Mouse (Mus musculus) G1E (cell line): ENCODE measurements around the gene Slc39a13. TPM values are rescaled to one million over a fixed set of nuclear protein-coding genes. Genes with fewer than 3 reads are reported as not detected.
"Not testable (repeated sequence)": the region's sequence is repeated elsewhere in the genome, so short reads cannot be mapped to it uniquely, and the experiment has no call there.

Experiments
- ATAC-seq: 2 replicates; pipeline ENCODE4 v1.8.0; 2016; ENCODE audit warnings: mild to moderate bottlenecking; ENCODE audit not compliant: insufficient number of reproducible peaks, poor library complexity, low FRiP score, severe bottlenecking; ENCODE audit errors: extremely low read depth
- DNase-seq: peaks from one replicate; pipeline ENCODE4 v3.0.0; 2012; ENCODE audit warnings: low spot score
- H3K27me3 ChIP-seq: 2 replicates; pipeline ENCODE4 v1.6.1; 2012; ENCODE audit warnings: mild to moderate bottlenecking, low read length, inconsistent platforms; ENCODE audit not compliant: insufficient read depth
- H3K36me3 ChIP-seq: replicated peaks from 2 replicates; pipeline ENCODE3; 2012; ENCODE audit warnings: mild to moderate bottlenecking, inconsistent platforms
- H3K4me1 ChIP-seq: 2 replicates; pipeline ENCODE4 v1.6.1; 2012; ENCODE audit warnings: low read depth, low read length, inconsistent platforms, mixed read lengths; ENCODE audit not compliant: insufficient read depth
- H3K4me3 ChIP-seq: 2 replicates; pipeline ENCODE4 v1.5.1; 2012; ENCODE audit warnings: low read depth, mild to moderate bottlenecking, inconsistent platforms, low read length, moderate library complexity, mixed read lengths
- H3K9me3 ChIP-seq: replicated peaks from 2 replicates; pipeline ENCODE4 v1.6.1; 2012; ENCODE audit warnings: inconsistent platforms
- CTCF ChIP-seq: IDR thresholded peaks from 2 replicates; pipeline ENCODE4 v1.5.1; 2012; ENCODE audit warnings: low read depth, low read length, inconsistent platforms, mixed read lengths
- GATA1 ChIP-seq: IDR thresholded peaks from 2 replicates; pipeline ENCODE4 v1.6.1; 2012; ENCODE audit warnings: borderline replicate concordance, low read length, inconsistent platforms, mixed read lengths
- GATA2 ChIP-seq: IDR thresholded peaks from 2 replicates; pipeline ENCODE4 v1.6.1; 2012; ENCODE audit warnings: low read depth, low read length, inconsistent platforms, borderline replicate concordance
- POLR2AphosphoS5 ChIP-seq: IDR thresholded peaks from 2 replicates; pipeline ENCODE4 v1.6.1; 2012; ENCODE audit warnings: low read depth, low read length, inconsistent platforms; ENCODE audit not compliant: insufficient replicate concordance
- TAL1 ChIP-seq: conservative IDR thresholded peaks from 2 replicates; pipeline ENCODE4 v1.6.1; 2012; ENCODE audit warnings: low read depth, low read length, inconsistent platforms, mixed read lengths
- polyA plus RNA-seq: library from polyadenylated mRNA; stranded (reverse); fragments of >175 nt; gene quantifications from 2 replicates; pipeline ENCODE4 v1.2.3, GENCODE M21; 2012
- total RNA-seq, 2 experiments: library from RNA; stranded (forward) in 1 of 2; stranded (reverse) in 1 of 2; fragments of 200-1000 nt in 1 of 2; fragments of >200 nt in 1 of 2; fragmentation: Nextera tagmentation in 1 of 2; gene quantifications; 2 replicates each; pipeline ENCODE4 v1.2.3; 2014 to 2017

Gene Slc39a13
- total and polyA plus RNA-seq, 3 experiments: 8.6 to 24.9 (median 13.6) TPM

DNA sequence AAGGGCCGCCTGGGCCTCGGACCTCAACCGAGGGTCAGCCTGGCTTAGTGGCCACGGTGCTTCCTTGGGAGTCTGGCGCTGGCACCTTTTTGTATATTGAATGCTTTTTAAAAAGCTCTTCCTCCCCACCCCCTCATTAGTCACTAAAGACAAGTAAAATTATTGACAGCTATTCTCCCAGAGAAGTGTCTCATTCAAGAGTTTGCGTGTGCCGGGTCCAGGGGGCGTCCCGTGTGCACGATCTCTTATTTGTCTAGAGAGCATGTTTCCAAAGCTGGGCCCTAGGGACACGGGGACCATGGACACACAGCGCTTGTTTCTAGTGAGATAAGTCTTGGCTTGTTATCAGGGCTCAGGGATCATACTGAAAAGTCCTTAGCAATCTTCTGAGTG, 45.4 kb upstream of the Slc39a13 start:
- DNase-seq (no peak), ATAC-seq (no peak)
- H3K4me1 ChIP-seq: peaks cover 47% of the 10 kb centered on the region
- peaks cover 71% of the 10 kb centered on the region for H3K36me3 ChIP-seq
- peaks cover 17% of the 10 kb centered on the region for H3K27me3 ChIP-seq
- no peaks in the 10 kb centered on the region for H3K9me3 ChIP-seq
- TF ChIP-seq POLR2AphosphoS5 (no peak), TAL1 (no peak)
- H3K4me3 ChIP-seq: no peak overlapping the region

GRCm38 (mm10) chr2:91114781-91115577, 44.8 kb upstream of the Slc39a13 start:
- Histone ChIP-seq H3K9me3 (no peaks in the 10 kb centered on the region), H3K4me3 (no peak overlapping the region), H3K27me3 (peaks cover 11% of the 10 kb centered on the region), H3K4me1 (peaks cover 49% of the 10 kb centered on the region), H3K36me3 (peaks cover 76% of the 10 kb centered on the region)
- DNase-seq (peak; percentile 68), ATAC-seq (peak; percentile 52)
- TF ChIP-seq CTCF (peak; percentile 84), GATA1 (no peak), TAL1 (no peak)

DNA sequence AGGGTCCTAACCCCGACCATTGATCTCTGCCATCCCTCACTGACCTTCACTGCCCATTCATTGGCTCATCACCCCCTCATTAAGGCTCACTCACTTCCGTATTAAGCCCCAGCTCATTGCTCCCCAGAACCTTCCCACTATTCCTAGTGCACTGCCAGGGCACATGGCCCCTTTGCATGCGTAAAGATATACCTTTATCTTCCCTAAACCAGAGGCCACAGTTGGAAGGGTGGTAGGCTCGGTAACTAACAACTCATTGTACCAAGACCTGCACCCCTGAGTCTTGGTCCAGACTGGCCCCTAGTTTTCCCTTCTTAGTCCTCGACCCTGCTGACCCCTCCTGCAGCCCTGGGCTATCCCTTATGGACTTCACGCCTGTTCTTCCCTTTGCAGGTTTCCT, 43.6 kb upstream of the Slc39a13 start:
- H3K9me3 ChIP-seq: no peaks in the 10 kb centered on the region
- TF ChIP-seq CTCF (no peak), GATA1 (no peak), POLR2AphosphoS5 (no peak), TAL1 (no peak), GATA2 (no peak)
- DNase-seq: no peak
- no peak overlapping the region for H3K4me3 ChIP-seq
- ATAC-seq: no peak
- peaks cover 48% of the 10 kb centered on the region for H3K4me1 ChIP-seq
- peaks cover 88% of the 10 kb centered on the region for H3K36me3 ChIP-seq
- no peaks in the 10 kb centered on the region for H3K27me3 ChIP-seq

DNA sequence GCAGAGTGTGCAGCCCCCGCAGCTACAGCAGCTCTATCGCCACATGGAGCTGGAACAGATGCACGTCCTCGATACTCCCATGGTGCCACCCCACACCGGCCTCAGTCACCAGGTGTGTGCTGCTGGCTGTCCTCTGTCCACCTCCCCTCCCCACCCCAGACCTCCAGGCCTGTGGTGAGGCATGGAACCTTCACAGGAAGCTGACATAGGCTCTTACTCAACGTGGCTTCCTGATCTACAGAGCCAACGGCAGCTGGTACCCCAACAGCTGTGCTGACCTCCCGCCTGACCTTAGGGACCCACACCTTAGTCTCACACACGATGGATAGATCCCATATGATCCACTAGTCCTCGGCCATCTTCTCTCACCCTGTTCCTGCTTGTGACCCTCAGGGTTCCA, 43.1 kb upstream of the Slc39a13 start:
- ATAC-seq (no peak), DNase-seq (no peak)
- no peaks in the 10 kb centered on the region for H3K9me3 ChIP-seq
- no peaks in the 10 kb centered on the region for H3K27me3 ChIP-seq
- no peak overlapping the region for H3K4me3 ChIP-seq
- H3K36me3 ChIP-seq: peaks cover 93% of the 10 kb centered on the region
- TF ChIP-seq CTCF (no peak), GATA2 (no peak), TAL1 (no peak), POLR2AphosphoS5 (no peak), GATA1 (no peak)
- H3K4me1 ChIP-seq: peaks cover 51% of the 10 kb centered on the region

- ATAC-seq (peak; percentile 58), DNase-seq (no peak)
- peaks cover 95% of the 10 kb centered on the region for H3K36me3 ChIP-seq
- H3K4me1 ChIP-seq: peaks cover 54% of the 10 kb centered on the region
- H3K27me3 ChIP-seq: no peaks in the 10 kb centered on the region
- no peak for TF ChIP-seq GATA2
- H3K4me3 ChIP-seq: no peak overlapping the region
- no peaks in the 10 kb centered on the region for H3K9me3 ChIP-seq
Observed at GRCm38 (mm10) chr2:91112491-91112890, 42.3 kb upstream of the Slc39a13 start.

DNA sequence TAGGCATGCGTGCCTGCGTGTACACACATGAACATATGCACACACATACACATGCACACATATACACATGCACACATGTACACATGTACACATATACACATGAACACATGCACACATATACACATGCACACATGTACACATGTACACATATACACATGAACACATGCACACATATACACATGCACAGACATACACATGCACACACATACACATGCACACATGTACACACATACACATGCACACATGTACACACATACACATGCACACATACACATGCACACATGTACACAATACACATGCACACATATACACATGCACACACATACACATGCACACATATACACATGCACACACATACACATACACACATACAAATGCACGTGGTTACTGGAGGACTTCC, 41.6 kb upstream of the Slc39a13 start:
- Histone ChIP-seq H3K4me1 (peaks cover 61% of the 10 kb centered on the region), H3K36me3 (peaks cover 96% of the 10 kb centered on the region)
- not testable (repeated sequence) for H3K9me3 ChIP-seq, H3K27me3 ChIP-seq, DNase-seq, H3K4me3 ChIP-seq, ATAC-seq

DNA sequence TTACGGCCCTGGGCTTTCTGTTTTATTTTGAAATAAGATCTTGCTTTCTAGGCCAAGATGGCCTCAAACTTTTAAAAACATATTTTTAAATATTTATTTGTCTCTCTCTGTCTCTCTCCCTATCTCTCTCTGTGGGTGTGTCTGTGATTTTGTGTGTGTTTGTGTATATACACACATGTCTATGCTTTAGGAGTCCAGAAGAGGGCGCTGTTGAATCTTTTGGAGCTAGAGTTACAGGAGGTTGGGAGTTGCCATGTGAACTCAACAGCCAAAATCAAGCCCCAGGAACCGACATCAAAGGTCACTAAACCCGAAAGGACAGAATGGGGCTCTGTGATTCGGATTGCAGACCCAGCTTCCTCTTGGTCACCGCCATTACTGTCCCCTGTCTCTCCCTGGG, 40.2 kb upstream of the Slc39a13 start:
- no peaks in the 10 kb centered on the region for H3K9me3 ChIP-seq
- no peak for ATAC-seq
- peaks cover 71% of the 10 kb centered on the region for H3K4me1 ChIP-seq
- H3K36me3 ChIP-seq: peaks cover 95% of the 10 kb centered on the region
- no peak for TF ChIP-seq CTCF
- TF ChIP-seq TAL1: no peak
- TF ChIP-seq GATA1: no peak
- TF ChIP-seq GATA2: no peak
- TF ChIP-seq POLR2AphosphoS5: no peak
- DNase-seq: no peak
- no peaks in the 10 kb centered on the region for H3K27me3 ChIP-seq
- no peak overlapping the region for H3K4me3 ChIP-seq
